Mouse (Mus musculus) embryonic fibroblast, embryonic 13.5 days (primary cell): ENCODE data around the gene Ak5.

ENCODE experiments used
- CTCF ChIP-seq: IDR thresholded peaks from 2 replicates; pipeline ENCODE4 v1.5.1; 2011; ENCODE audit warnings: mild to moderate bottlenecking, control low read depth, low read length, moderate library complexity, borderline replicate concordance; ENCODE audit not compliant: insufficient read depth
- POLR2A ChIP-seq: IDR thresholded peaks from 2 replicates; pipeline ENCODE4 v1.6.1; 2011; ENCODE audit warnings: low read depth, mild to moderate bottlenecking, control low read depth, low read length, moderate library complexity

DNA sequence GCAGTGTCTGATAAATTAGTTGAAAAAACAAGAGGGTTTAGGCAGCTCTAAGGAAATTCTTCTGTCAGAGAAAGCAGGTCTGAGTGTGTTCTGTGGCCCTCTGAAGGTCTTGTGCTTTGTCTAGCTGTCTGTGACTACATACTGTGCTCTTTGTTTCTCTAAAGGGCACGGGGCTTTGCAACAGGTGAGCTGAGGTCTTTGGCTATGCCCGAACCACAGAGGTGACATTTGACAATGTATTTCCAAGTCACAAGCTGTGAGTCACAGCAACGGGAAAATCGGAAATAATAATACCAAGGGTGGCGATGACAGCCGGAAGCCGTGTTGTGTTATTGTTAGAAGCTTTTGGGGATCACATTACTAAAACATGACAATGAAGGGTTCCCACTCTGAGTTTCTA is 171.1 kb downstream of the Ak5 start:
- no peak for TF ChIP-seq CTCF
- no peak for TF ChIP-seq POLR2A
